Mouse (Mus musculus) limb, embryonic 15.5 days (tissue): ENCODE results near the gene Brd9. TPM values are rescaled to one million over a fixed set of nuclear protein-coding genes. Genes with fewer than 3 reads are reported as not detected.

Experiments used
- ATAC-seq: fragments of 200-750 bp; cut with Nextera tagmentation; 2 replicates; pipeline ENCODE4 v1.8.0; 2017; ENCODE audit warnings: low read depth, moderate TSS enrichment; ENCODE audit not compliant: insufficient number of reproducible peaks, low FRiP score, low TSS enrichment
- H3K27ac ChIP-seq: fragments of 300-500 bp; sonication (generic); 2 replicates; pipeline ENCODE4 v1.5.1; 2015; ENCODE audit warnings: moderate library complexity, mild to moderate bottlenecking, inconsistent platforms
- H3K27me3 ChIP-seq: fragments of 300-500 bp; sonication (generic); 2 replicates; pipeline ENCODE4 v1.6.1; 2015; ENCODE audit warnings: inconsistent platforms
- H3K36me3 ChIP-seq: fragments of 300-500 bp; sonication (generic); 2 replicates; pipeline ENCODE4 v1.6.1; 2015; ENCODE audit warnings: inconsistent platforms
- H3K4me1 ChIP-seq: fragments of 300-500 bp; sonication (generic); 2 replicates; pipeline ENCODE4 v1.6.1; 2015; ENCODE audit warnings: inconsistent platforms
- H3K4me2 ChIP-seq: fragments of 300-500 bp; sonication (generic); 2 replicates; pipeline ENCODE4 v1.6.1; 2015; ENCODE audit warnings: mild to moderate bottlenecking, inconsistent platforms
- H3K4me3 ChIP-seq: fragments of 300-500 bp; sonication (generic); 2 replicates; pipeline ENCODE4 v1.5.1; 2015; ENCODE audit warnings: mild to moderate bottlenecking, inconsistent platforms
- H3K9ac ChIP-seq: fragments of 300-500 bp; sonication (generic); 2 replicates; pipeline ENCODE4 v1.6.1; 2015; ENCODE audit warnings: inconsistent platforms
- H3K9me3 ChIP-seq: fragments of 300-500 bp; sonication (generic); 2 replicates; pipeline ENCODE4 v1.6.1; 2016; ENCODE audit warnings: inconsistent platforms
- WGBS: fragments of 180-500 bp; shearing (Covaris S2); methylation state at CpG from one replicate; pipeline ENCODE4 v1.1.7; 2015; 5-methylcytosine and 5-hydroxymethylcytosine counted together
- polyA plus RNA-seq: library from polyadenylated mRNA; unstranded; fragments of >200 nt; fragmentation: Nextera tagmentation; extraction: Ambion mirVana; gene quantifications from 2 replicates; pipeline ENCODE4 v1.2.1, GENCODE M21; 2015

Gene Brd9
- polyA plus RNA-seq = 50.8 and 50.9 TPM in 2 replicates

DNA sequence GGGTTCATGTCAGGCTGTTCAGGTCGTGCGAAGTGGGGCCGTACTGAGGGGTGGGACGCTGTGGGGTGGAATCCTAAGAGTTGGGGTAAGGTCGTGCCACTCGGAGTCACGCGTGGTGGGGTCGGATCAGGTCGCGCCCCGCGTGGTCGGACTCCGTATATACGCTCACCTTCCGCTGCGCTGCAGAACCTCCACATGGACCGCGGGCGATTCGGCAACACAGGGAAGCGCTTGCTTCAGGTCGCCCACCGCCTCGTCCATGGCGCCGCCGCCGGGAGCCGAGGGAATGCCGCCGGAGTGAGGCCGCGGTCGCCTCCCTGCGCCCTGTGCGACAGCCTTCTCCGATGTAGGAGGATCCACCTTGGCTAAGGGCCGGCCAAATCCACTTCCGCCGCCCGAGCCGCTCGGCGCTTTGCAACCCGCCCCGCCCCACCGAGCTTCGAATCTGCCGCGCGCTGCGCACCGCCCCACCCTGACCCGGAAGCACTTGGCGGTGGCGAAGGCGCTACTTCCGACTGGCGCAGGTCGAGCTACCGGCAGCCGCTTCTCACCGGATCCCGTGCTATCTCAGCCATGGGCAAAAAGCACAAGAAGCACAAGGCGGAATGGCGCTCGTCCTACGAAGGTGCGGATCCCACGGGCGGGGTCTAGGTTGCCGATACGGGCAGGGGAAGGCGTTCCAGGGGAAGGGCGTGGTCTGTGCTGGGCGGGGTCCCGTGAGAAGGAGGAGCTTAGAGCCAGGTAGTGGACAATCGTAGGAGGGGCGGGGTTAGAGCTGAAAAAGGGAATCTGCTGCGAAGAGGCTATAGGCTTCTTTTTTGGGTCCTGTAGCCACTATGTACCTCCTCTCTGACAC is at the start of gene Brd9, which contains the start of gene Trip13:
TSS of gene Brd9 (plus strand) at position 491 of the 856 bp plus-strand sequence.
TSS of gene Trip13 (minus strand) at position 464 of the 856 bp plus-strand sequence.
- H3K36me3 ChIP-seq = peaks cover 34% of the 10 kb centered on the region
- H3K27me3 ChIP-seq = no peaks in the 10 kb centered on the region
- WGBS = under 1% methylated on average over 82 of the region's 82 CpGs
- peak; percentile 93 for ATAC-seq
- peak within 1 kb of the TSS; percentile 81 for H3K4me2 ChIP-seq
- H3K9me3 ChIP-seq = no peaks in the 10 kb centered on the region
- peak within 1 kb of the TSS; percentile 62 for H3K9ac ChIP-seq
- peak within 1 kb of the TSS; percentile 87 for H3K27ac ChIP-seq
- peaks cover 17% of the 10 kb centered on the region for H3K4me1 ChIP-seq
- peak within 1 kb of the TSS; percentile 89 for H3K4me3 ChIP-seq

DNA sequence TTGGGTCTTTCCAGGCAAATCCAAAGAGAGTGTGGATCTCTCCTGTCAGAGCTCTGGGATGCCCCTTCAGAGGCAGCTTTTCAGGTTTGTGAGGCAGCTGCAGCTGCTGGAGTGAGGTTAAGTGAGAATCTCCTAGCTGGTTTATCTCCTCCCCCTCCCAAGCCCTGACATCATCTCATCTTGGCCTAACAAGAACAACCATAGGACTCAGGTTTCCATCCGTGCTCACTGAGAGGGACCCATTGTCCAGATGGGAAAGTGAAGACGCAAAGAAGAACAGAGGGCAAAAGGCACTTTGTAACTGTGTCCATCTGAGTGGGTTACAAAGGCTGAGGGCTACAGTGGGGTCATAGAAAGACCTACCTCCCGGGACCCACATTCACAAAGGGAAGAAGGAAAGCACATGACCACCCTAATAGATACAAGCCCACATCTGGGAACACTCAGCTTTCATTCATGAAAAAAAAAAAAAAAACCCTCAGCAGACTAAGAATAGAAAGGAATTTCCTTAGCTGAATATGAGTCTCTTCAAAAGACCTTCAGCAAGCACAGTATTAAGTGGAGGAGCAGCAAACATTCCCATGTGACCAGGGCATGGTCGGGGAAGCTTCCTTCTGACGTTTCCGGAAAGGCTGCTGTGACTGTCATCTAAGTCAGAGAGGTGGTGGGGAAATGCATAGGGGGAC is 45.0 kb upstream of the Brd9 start:
- no peak overlapping the region for H3K9ac ChIP-seq
- no peak overlapping the region for H3K4me3 ChIP-seq
- H3K4me2 ChIP-seq = no peak overlapping the region
- H3K36me3 ChIP-seq = no peaks in the 10 kb centered on the region
- peak overlapping the region; percentile 67 for H3K27ac ChIP-seq
- WGBS = 29% methylated on average over 6 of the region's 6 CpGs
- no peaks in the 10 kb centered on the region for H3K27me3 ChIP-seq
- no peaks in the 10 kb centered on the region for H3K9me3 ChIP-seq
- peak; percentile 73 for ATAC-seq
- H3K4me1 ChIP-seq = peaks cover 14% of the 10 kb centered on the region

- no peak overlapping the region for H3K4me3 ChIP-seq
- ATAC-seq = no peak
Measured at GRCm38 (mm10) chr13:73897561-73897960, 40.0 kb upstream of the Brd9 start.

DNA sequence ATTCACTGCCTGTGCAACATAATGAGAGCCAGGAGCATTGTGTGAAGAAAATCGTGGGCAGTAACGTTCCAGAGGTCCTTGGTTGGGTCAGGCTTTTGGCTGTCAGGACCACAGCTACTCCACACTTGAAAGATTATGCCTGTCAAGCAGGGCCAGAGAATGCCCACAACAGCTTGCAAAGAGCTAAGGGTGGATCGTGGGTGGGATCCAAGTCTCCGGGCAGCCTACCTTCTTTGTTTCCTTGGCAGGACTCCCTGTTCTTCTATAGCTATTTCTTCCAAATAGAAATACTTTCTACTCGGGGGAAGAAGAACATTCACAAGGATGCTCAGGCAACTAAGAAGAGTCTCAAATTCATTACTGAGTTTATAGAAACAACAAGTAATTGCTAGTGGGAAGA is 30.5 kb upstream of the Brd9 start:
- no peak overlapping the region for H3K9ac ChIP-seq
- no peak overlapping the region for H3K27ac ChIP-seq
- H3K9me3 ChIP-seq = no peaks in the 10 kb centered on the region
- no peak overlapping the region for H3K4me3 ChIP-seq
- no peak for ATAC-seq
- H3K4me2 ChIP-seq = no peak overlapping the region
- H3K36me3 ChIP-seq = peaks cover 7% of the 10 kb centered on the region; the same call in 1 of the 2 replicates
- H3K4me1 ChIP-seq = no peaks in the 10 kb centered on the region
- no peaks in the 10 kb centered on the region for H3K27me3 ChIP-seq
- 63% methylated on average over 5 of the region's 5 CpGs for WGBS

More at GRCm38 (mm10) chr13:73897561-73897960, 40.0 kb upstream of the Brd9 start:
- 58% methylated on average over 3 of the region's 3 CpGs for WGBS
- Histone ChIP-seq H3K9ac (no peak overlapping the region), H3K4me1 (0 out of 2 replicates have a peak, but pooled peaks cover 8% of the 10 kb centered on the region), H3K4me2 (no peak overlapping the region), H3K36me3 (no peaks in the 10 kb centered on the region), H3K27ac (no peak overlapping the region), H3K27me3 (no peaks in the 10 kb centered on the region), H3K9me3 (no peaks in the 10 kb centered on the region)

DNA sequence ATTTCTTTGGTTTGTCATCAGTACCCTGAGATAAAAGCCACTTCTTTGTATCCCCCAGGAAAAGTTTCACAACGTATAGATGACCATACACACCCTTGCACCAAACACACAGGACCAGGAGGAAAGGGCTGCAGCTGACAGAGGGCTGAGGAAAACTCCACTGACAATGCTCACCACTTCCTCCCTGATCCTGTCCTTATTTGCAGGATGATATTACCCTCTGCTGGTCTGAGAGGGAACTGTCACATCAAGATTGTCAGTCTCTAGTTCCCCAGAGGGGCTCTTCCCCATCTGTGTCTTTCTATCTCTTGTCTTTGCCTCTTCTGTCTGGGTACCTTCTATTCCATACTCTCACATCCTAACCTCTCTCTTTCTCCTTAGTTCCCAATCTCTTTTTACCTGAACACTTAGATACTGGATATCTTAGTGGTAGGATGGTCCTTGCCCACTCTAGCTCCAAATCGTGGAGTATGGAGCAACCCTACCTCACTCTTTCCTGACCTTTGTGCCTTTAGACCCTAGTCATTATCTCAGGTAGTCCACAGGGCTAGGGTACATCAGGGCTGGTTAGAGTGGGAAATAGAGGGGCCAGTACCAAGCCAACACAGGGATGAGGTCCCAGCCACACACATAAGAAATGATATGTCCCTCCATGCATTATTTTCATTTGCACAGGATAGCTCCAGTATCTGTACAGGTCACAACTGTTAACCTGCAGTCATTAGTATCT is 29.8 kb upstream of the Brd9 start:
- 54% methylated on average over 2 of the region's 2 CpGs for WGBS
- no peaks in the 10 kb centered on the region for H3K27me3 ChIP-seq
- ATAC-seq = no peak
- H3K27ac ChIP-seq = no peak overlapping the region
- H3K4me1 ChIP-seq = no peaks in the 10 kb centered on the region
- H3K4me3 ChIP-seq = no peak overlapping the region
- no peak overlapping the region for H3K9ac ChIP-seq
- H3K9me3 ChIP-seq = no peaks in the 10 kb centered on the region
- H3K36me3 ChIP-seq = peaks cover 12% of the 10 kb centered on the region; the same call in 1 of the 2 replicates
- H3K4me2 ChIP-seq = no peak overlapping the region

DNA sequence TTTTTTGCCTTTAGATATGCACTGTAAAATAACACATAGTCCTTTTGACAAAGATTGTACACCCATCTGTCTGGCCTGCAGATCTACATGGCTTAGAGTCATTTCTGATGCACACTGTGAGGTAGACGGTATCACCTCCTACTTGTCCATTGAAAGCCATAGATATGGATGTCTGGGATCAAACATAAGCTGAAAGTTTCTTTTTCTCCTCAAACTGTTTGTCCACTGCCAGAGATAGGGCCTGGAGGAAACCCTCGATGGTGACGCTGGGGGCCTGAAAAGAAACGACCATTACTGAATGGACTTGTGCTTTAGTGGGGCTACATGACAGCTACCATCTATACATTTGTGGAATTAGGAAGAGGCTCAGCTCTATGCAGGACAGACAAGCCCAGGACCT is 24.5 kb upstream of the Brd9 start:
- H3K36me3 ChIP-seq = peaks cover 52% of the 10 kb centered on the region
- 92% methylated on average over 4 of the region's 4 CpGs for WGBS
- H3K4me3 ChIP-seq = no peak overlapping the region

GRCm38 (mm10) chr13:73932201-73932600 is 5.4 kb upstream of the Brd9 start:
- H3K36me3 ChIP-seq = peaks cover 44% of the 10 kb centered on the region
- H3K9ac ChIP-seq = no peak overlapping the region
- no peaks in the 10 kb centered on the region for H3K9me3 ChIP-seq
- 90% methylated on average over 10 of the region's 10 CpGs for WGBS
- no peaks in the 10 kb centered on the region for H3K27me3 ChIP-seq
- no peak overlapping the region for H3K27ac ChIP-seq
- no peak overlapping the region for H3K4me3 ChIP-seq
- ATAC-seq = no peak
- no peak overlapping the region for H3K4me2 ChIP-seq
- H3K4me1 ChIP-seq = peaks cover 7% of the 10 kb centered on the region

More for the DNA sequence above, 24.5 kb upstream of the Brd9 start:
- H3K27me3 ChIP-seq = no peaks in the 10 kb centered on the region
- no peak for ATAC-seq
- no peak overlapping the region for H3K4me2 ChIP-seq
- H3K9me3 ChIP-seq = no peaks in the 10 kb centered on the region
- no peak overlapping the region for H3K9ac ChIP-seq
- H3K4me1 ChIP-seq = no peaks in the 10 kb centered on the region
- no peak overlapping the region for H3K27ac ChIP-seq

GRCm38 (mm10) chr13:73936938-73937320 is 682 bp upstream of the Brd9 start:
- Histone ChIP-seq H3K9ac (peak overlapping the region; percentile 62; the same call in 1 of the 2 replicates), H3K4me3 (peak overlapping the region; percentile 89), H3K4me1 (peaks cover 17% of the 10 kb centered on the region), H3K36me3 (peaks cover 34% of the 10 kb centered on the region), H3K27ac (no peak overlapping the region), H3K9me3 (no peaks in the 10 kb centered on the region), H3K27me3 (no peaks in the 10 kb centered on the region), H3K4me2 (peak overlapping the region; percentile 81)
- ATAC-seq = peak; percentile 37; the same call in 1 of the 2 replicates
- WGBS = 9% methylated on average over 5 of the region's 5 CpGs

- ATAC-seq = no peak
- no peaks in the 10 kb centered on the region for H3K27me3 ChIP-seq
- H3K9me3 ChIP-seq = no peaks in the 10 kb centered on the region
- H3K36me3 ChIP-seq = peaks cover 37% of the 10 kb centered on the region
- H3K4me1 ChIP-seq = peaks cover 17% of the 10 kb centered on the region
- peak overlapping the region; percentile 62 for H3K9ac ChIP-seq
- H3K4me3 ChIP-seq = peak overlapping the region; percentile 89
- 37% methylated on average over 13 of the region's 13 CpGs for WGBS
- peak overlapping the region; percentile 87; the same call in 1 of the 2 replicates for H3K27ac ChIP-seq
- H3K4me2 ChIP-seq = peak overlapping the region; percentile 81
Measured at GRCm38 (mm10) chr13:73938177-73938560, 558 bp downstream of the Brd9 start.

DNA sequence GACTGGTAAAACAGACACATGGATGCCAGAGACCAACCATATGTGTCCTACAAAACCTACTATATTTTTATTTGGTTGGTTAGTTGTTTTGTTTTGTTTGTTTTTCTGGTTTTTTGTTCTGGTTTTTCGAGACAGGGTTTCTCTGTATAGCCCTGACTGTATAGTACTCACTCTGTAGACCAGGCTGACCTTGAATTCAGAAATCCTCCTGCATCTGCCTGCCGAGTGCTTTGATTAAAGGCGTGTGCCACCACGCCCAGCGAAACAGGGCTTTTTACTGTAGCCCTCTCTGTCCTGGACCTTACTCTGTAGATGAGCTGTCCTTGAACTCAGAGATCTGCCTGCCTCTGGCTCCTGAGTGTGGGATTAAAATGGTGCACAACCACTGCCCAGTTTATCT is 1.5 kb downstream of the Brd9 start:
- Histone ChIP-seq H3K4me1 (peaks cover 17% of the 10 kb centered on the region), H3K36me3 (peaks cover 46% of the 10 kb centered on the region), H3K9ac (no peak overlapping the region), H3K4me3 (no peak overlapping the region), H3K27me3 (no peaks in the 10 kb centered on the region), H3K9me3 (no peaks in the 10 kb centered on the region), H3K27ac (no peak overlapping the region), H3K4me2 (no peak overlapping the region)
- ATAC-seq = no peak
- 94% methylated on average over 5 of the region's 5 CpGs for WGBS

DNA sequence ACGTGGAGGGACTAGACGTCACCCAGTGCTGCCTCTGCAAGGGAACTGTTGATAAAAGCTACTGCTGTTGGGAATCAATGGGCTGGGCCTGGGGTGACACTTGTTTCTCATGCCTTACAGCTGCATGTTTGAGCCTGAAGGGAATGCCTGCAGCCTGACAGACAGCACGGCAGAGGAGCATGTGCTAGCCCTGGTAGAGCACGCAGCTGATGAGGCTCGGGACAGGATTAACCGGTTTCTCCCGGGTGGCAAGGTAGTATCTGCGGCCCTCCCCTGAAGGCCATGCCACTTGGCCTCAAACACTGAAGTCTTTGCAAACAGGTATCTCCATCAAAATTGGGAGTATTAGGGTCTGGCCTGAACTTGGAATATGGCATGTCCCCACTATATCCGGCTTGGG is 7.0 kb downstream of the Brd9 start:
- 77% methylated on average over 9 of the region's 9 CpGs for WGBS
- Histone ChIP-seq H3K4me2 (no peak overlapping the region), H3K4me3 (no peak overlapping the region), H3K27ac (no peak overlapping the region), H3K9me3 (no peaks in the 10 kb centered on the region), H3K27me3 (no peaks in the 10 kb centered on the region), H3K9ac (no peak overlapping the region), H3K4me1 (no peaks in the 10 kb centered on the region), H3K36me3 (peaks cover 88% of the 10 kb centered on the region)
- no peak for ATAC-seq
